Mouse (Mus musculus): ENCODE measurements around the gene Agfg2. TPM values are rescaled to one million over a fixed set of nuclear protein-coding genes. Genes with fewer than 3 reads are reported as not detected.

Agfg2 gene
- polyA plus RNA-seq, 1 experiment from 2014 or later, result 22.9 TPM

GRCm38 (mm10) chr5:137699080-137699479, 14.6 kb upstream of the Agfg2 start:
- 71% methylated on average over 3 of the region's 3 CpGs for WGBS
- no peaks in the 10 kb centered on the region for H3K27me3 ChIP-seq (ENCODE audit: low read depth, poor library complexity, severe bottlenecking)
- no peak for DNase-seq (ENCODE audit: low spot score)
- no peak overlapping the region for H3K27ac ChIP-seq
- H3K4me3 ChIP-seq, result no peak overlapping the region
- no peaks in the 10 kb centered on the region for H3K36me3 ChIP-seq
- H3K9me3 ChIP-seq (replicated peaks), result no peaks in the 10 kb centered on the region
- no peaks in the 10 kb centered on the region for H3K4me1 ChIP-seq

GRCm38 (mm10) chr5:137695930-137696329, 11.4 kb upstream of the Agfg2 start:
- Histone ChIP-seq H3K27ac (no peak overlapping the region), H3K4me1 (no peaks in the 10 kb centered on the region), H3K27me3 (ENCODE audit: low read depth, poor library complexity, severe bottlenecking) (no peaks in the 10 kb centered on the region), H3K4me3 (no peak overlapping the region), H3K9me3 (replicated peaks) (no peaks in the 10 kb centered on the region), H3K36me3 (no peaks in the 10 kb centered on the region)
- WGBS, result 89% methylated on average over 4 of the region's 4 CpGs
- no peak for DNase-seq (ENCODE audit: low spot score)

- Histone ChIP-seq H3K4me1 (0 out of 2 replicates have a peak, but pooled peaks cover 3% of the 10 kb centered on the region), H3K27me3 (ENCODE audit: low read depth, poor library complexity, severe bottlenecking) (no peaks in the 10 kb centered on the region), H3K9me3 (replicated peaks) (no peaks in the 10 kb centered on the region), H3K27ac (no peak overlapping the region), H3K4me3 (no peak overlapping the region), H3K36me3 (no peaks in the 10 kb centered on the region)
- DNase-seq (ENCODE audit: low spot score), result no peak
- 91% methylated on average over 3 of the region's 3 CpGs for WGBS
Measured at GRCm38 (mm10) chr5:137694796-137695195, 10.3 kb upstream of the Agfg2 start.

- DNase-seq (ENCODE audit: low spot score), result no peak
- 0 out of 2 replicates have a peak, but pooled peaks cover 3% of the 10 kb centered on the region for H3K4me1 ChIP-seq
- H3K27me3 ChIP-seq (ENCODE audit: low read depth, poor library complexity, severe bottlenecking), result no peaks in the 10 kb centered on the region
- no peak overlapping the region for H3K27ac ChIP-seq
- H3K36me3 ChIP-seq, result no peaks in the 10 kb centered on the region
- H3K9me3 ChIP-seq (replicated peaks), result no peaks in the 10 kb centered on the region
- 69% methylated on average over 1 of the region's 1 CpGs for WGBS
- no peak overlapping the region for H3K4me3 ChIP-seq
Measured at GRCm38 (mm10) chr5:137691881-137692280, 7.4 kb upstream of the Agfg2 start.

- H3K4me3 ChIP-seq, result no peak overlapping the region
- H3K27me3 ChIP-seq (ENCODE audit: low read depth, poor library complexity, severe bottlenecking), result peaks cover 12% of the 10 kb centered on the region; the same call in 1 of the 2 replicates
- H3K27ac ChIP-seq, result no peak overlapping the region
- WGBS, result 68% methylated on average over 9 of the region's 9 CpGs
- H3K4me1 ChIP-seq, result 0 out of 2 replicates have a peak, but pooled peaks cover 3% of the 10 kb centered on the region
- no peak for DNase-seq (ENCODE audit: low spot score)
- H3K36me3 ChIP-seq, result no peaks in the 10 kb centered on the region
- no peaks in the 10 kb centered on the region for H3K9me3 ChIP-seq (replicated peaks)
Measured at GRCm38 (mm10) chr5:137690531-137690930, 6.0 kb upstream of the Agfg2 start.

GRCm38 (mm10) chr5:137689974-137690373, 5.4 kb upstream of the Agfg2 start:
- no peaks in the 10 kb centered on the region for H3K36me3 ChIP-seq
- H3K4me3 ChIP-seq, result no peak overlapping the region
- H3K27me3 ChIP-seq (ENCODE audit: low read depth, poor library complexity, severe bottlenecking), result peaks cover 16% of the 10 kb centered on the region; the same call in 1 of the 2 replicates
- no peak overlapping the region for H3K27ac ChIP-seq
- no peak for DNase-seq (ENCODE audit: low spot score)
- no peaks in the 10 kb centered on the region for H3K9me3 ChIP-seq (replicated peaks)
- 89% methylated on average over 3 of the region's 3 CpGs for WGBS
- H3K4me1 ChIP-seq, result peaks cover 5% of the 10 kb centered on the region; the same call in 1 of the 2 replicates

- Histone ChIP-seq H3K27me3 (ENCODE audit: low read depth, poor library complexity, severe bottlenecking) (peaks cover 16% of the 10 kb centered on the region; the same call in 1 of the 2 replicates), H3K9me3 (replicated peaks) (no peaks in the 10 kb centered on the region), H3K4me3 (no peak overlapping the region), H3K27ac (no peak overlapping the region), H3K4me1 (peaks cover 29% of the 10 kb centered on the region), H3K36me3 (peaks cover 10% of the 10 kb centered on the region)
- 85% methylated on average over 6 of the region's 6 CpGs for WGBS
- DNase-seq (ENCODE audit: low spot score), result no peak
Measured at GRCm38 (mm10) chr5:137686127-137686790, 1.7 kb upstream of the Agfg2 start.

- peaks cover 16% of the 10 kb centered on the region for H3K36me3 ChIP-seq
- H3K4me1 ChIP-seq, result peaks cover 28% of the 10 kb centered on the region
- no peak for DNase-seq (ENCODE audit: low spot score)
- no peaks in the 10 kb centered on the region for H3K9me3 ChIP-seq (replicated peaks)
- H3K27ac ChIP-seq, result 0 out of 2 replicates have a peak overlapping the region, but pooled peaks have one; percentile 89
- 93% methylated on average over 3 of the region's 3 CpGs for WGBS
- no peak overlapping the region for H3K4me3 ChIP-seq
- H3K27me3 ChIP-seq (ENCODE audit: low read depth, poor library complexity, severe bottlenecking), result peaks cover 16% of the 10 kb centered on the region; the same call in 1 of the 2 replicates
Measured at GRCm38 (mm10) chr5:137685653-137686052, 1.1 kb upstream of the Agfg2 start.

- H3K9me3 ChIP-seq (replicated peaks), result no peaks in the 10 kb centered on the region
- peak; percentile 61 for DNase-seq (ENCODE audit: low spot score)
- H3K4me1 ChIP-seq, result peaks cover 26% of the 10 kb centered on the region
- H3K4me3 ChIP-seq, result peak overlapping the region; percentile 83
- H3K27ac ChIP-seq, result peak overlapping the region; percentile 89
- H3K27me3 ChIP-seq (ENCODE audit: low read depth, poor library complexity, severe bottlenecking), result peaks cover 16% of the 10 kb centered on the region; the same call in 1 of the 2 replicates
- 19% methylated on average over 28 of the region's 28 CpGs for WGBS
- H3K36me3 ChIP-seq, result peaks cover 27% of the 10 kb centered on the region
Measured at GRCm38 (mm10) chr5:137683388-137684293, 885 bp downstream of the Agfg2 start.

- no peaks in the 10 kb centered on the region for H3K9me3 ChIP-seq (replicated peaks)
Measured at GRCm38 (mm10) chr5:137682526-137682925, 2.0 kb downstream of the Agfg2 start.

GRCm38 (mm10) chr5:137679726-137680125, 4.8 kb downstream of the Agfg2 start:
- no peaks in the 10 kb centered on the region for H3K9me3 ChIP-seq (replicated peaks)
- H3K27me3 ChIP-seq (ENCODE audit: low read depth, poor library complexity, severe bottlenecking), result no peaks in the 10 kb centered on the region
- WGBS, result 84% methylated on average over 4 of the region's 4 CpGs
- H3K4me1 ChIP-seq, result peaks cover 22% of the 10 kb centered on the region
- DNase-seq (ENCODE audit: low spot score), result no peak
- H3K27ac ChIP-seq, result no peak overlapping the region
- peaks cover 50% of the 10 kb centered on the region for H3K36me3 ChIP-seq
- no peak overlapping the region for H3K4me3 ChIP-seq

More at GRCm38 (mm10) chr5:137682526-137682925, 2.0 kb downstream of the Agfg2 start:
- Histone ChIP-seq H3K27ac (no peak overlapping the region), H3K36me3 (peaks cover 36% of the 10 kb centered on the region), H3K4me3 (no peak overlapping the region), H3K27me3 (ENCODE audit: low read depth, poor library complexity, severe bottlenecking) (peaks cover 16% of the 10 kb centered on the region; the same call in 1 of the 2 replicates), H3K4me1 (peaks cover 26% of the 10 kb centered on the region)
- WGBS, result 95% methylated on average over 6 of the region's 6 CpGs
- DNase-seq (ENCODE audit: low spot score), result no peak

- no peaks in the 10 kb centered on the region for H3K27me3 ChIP-seq (ENCODE audit: low read depth, poor library complexity, severe bottlenecking)
- no peak for DNase-seq (ENCODE audit: low spot score)
- no peak overlapping the region for H3K27ac ChIP-seq
- H3K4me1 ChIP-seq, result peaks cover 12% of the 10 kb centered on the region
- H3K9me3 ChIP-seq (replicated peaks), result no peaks in the 10 kb centered on the region
- H3K4me3 ChIP-seq, result no peak overlapping the region
- peaks cover 53% of the 10 kb centered on the region for H3K36me3 ChIP-seq
- 91% methylated on average over 3 of the region's 3 CpGs for WGBS
Measured at GRCm38 (mm10) chr5:137678736-137679135, 5.8 kb downstream of the Agfg2 start.

GRCm38 (mm10) chr5:137677859-137678258, 6.7 kb downstream of the Agfg2 start:
- H3K9me3 ChIP-seq (replicated peaks), result no peaks in the 10 kb centered on the region
- H3K36me3 ChIP-seq, result peaks cover 53% of the 10 kb centered on the region
- WGBS, result 96% methylated on average over 8 of the region's 8 CpGs
- no peaks in the 10 kb centered on the region for H3K27me3 ChIP-seq (ENCODE audit: low read depth, poor library complexity, severe bottlenecking)
- no peak overlapping the region for H3K27ac ChIP-seq
- peaks cover 3% of the 10 kb centered on the region; the same call in 1 of the 2 replicates for H3K4me1 ChIP-seq
- no peak overlapping the region for H3K4me3 ChIP-seq
- no peak for DNase-seq (ENCODE audit: low spot score)

Data from limb, embryonic 10.5 days (tissue).